Mouse (Mus musculus) embryonic stem cell, embryonic (primary cell): ENCODE measurements at regions not wholly inside any gene's neighbourhood (a gene's known extent, or its start where the extent isn't known, plus 50 kb on each side); places are given as distances from the start of the nearest gene placed in this dataset.

Experiments
- CTCF ChIA-PET, 4 experiments: fragments of 300-600 bp in 2 of 4; fragments of 350-600 bp in 2 of 4; sonication (Branson Sonifier 250); formaldehyde crosslinking; loops; one replicate each; lab custom pipeline; 2022; ENCODE audit warnings: inconsistent platforms in 2 of 4; lab: Charles Lee
- POLR2A ChIA-PET, 4 experiments: fragments of 300-600 bp in 2 of 4; fragments of 350-600 bp in 2 of 4; sonication (Branson Sonifier 250); formaldehyde crosslinking; loops; one replicate each; lab custom pipeline; 2022; ENCODE audit warnings: antibody characterized with exemption in 4 of 4, inconsistent platforms in 1 of 4; lab: Charles Lee

- POLR2A ChIA-PET, result interaction anchor here in 2 of 4 experiments (0.6 to 0.7 kb wide), 3 partner anchors 200 to 985 kb away, joined by 3 to 5 read pairs (median 4); no protein-coding TSS in a partner anchor
- CTCF ChIA-PET, result interaction anchor here in 1 of 4 experiments (0.7 kb wide), 1 partner anchor 16 kb away, joined by 7 read pairs; no protein-coding TSS in a partner anchor
Observed at GRCm38 (mm10) chr16:76442635-76443034, 69.0 kb upstream of the Nrip1 start.

DNA sequence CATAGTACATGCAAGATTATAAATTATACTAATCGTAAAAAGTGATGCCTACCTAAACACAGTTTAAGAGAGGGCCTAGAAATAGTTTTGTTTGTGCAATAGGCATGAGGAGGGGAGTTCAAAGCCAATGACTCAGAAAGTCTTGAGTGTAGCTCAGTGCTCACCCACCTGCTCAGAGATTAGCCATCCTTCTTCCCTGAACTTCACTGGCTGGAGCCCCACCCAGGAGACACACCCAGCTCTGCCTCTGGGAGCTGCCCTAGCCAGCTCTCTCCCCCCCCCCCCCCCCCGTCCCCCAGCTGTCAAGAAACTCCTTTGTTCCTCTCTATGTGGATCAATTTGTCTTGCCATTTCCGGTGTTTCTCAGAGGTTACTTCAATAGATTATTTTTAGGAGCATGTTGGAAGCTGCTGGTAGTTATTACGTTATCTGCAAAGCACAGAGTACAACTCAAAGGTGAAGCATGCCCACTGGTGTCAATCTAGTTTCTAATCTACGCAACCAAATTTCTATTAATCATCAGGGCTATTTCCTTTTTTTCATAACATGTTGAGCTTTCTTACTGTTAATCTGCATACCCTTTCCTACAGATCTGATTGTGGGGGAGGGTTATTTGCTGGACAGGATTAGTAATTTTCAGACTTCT, 68.3 kb upstream of the Nrip1 start:
- ChIA-PET CTCF (no interaction called here), POLR2A (interaction anchor here in 2 of 4 experiments (0.6 to 0.7 kb wide), 2 partner anchors 200 to 372 kb away, joined by 4 to 5 read pairs; no protein-coding TSS in a partner anchor)

DNA sequence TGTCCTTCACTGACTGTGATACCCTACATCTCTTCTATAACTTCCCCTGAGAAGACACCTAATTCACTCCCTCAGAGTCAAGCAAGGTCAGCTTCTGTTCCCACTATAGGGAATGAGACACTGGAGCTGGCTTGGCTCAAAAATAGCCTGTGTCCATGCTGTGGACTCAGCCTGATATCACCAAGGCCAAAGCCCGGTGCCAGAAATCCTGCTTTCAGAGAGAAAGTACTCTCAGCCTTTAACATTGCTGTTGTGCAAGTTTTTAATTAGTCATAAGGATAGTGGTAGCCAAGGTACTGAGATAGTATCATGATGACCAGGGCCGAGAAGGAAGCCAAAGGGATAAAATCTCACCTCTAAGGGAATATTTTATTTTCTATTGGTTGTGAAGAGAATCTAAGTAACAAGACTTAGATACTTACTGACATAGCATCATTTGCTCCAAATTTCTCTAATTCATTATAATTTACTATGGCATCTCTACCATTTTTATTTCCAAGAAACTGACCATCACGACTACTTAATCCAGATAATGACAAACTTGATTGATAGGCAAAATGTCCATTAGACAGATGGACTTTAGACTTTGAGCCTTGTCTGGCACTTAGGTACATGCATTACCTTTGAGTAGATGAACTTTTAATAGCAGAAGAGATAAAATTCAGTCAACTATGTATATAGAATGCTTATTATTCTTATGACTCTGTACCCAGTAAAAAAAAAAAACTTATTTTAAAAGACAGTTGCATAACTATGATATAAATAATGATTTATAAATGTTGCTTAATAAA, 64.7 kb upstream of the Nrip1 start:
- POLR2A ChIA-PET, result no interaction called here
- CTCF ChIA-PET, result no interaction called here

GRCm38 (mm10) chr16:76436290-76436689, 62.7 kb upstream of the Nrip1 start:
- CTCF ChIA-PET, result no interaction called here
- POLR2A ChIA-PET, result interaction anchor here in 1 of 4 experiments (0.5 to 0.7 kb wide), 2 partner anchors 114 to 174 kb away, joined by 4 to 5 read pairs; no protein-coding TSS in a partner anchor

- POLR2A ChIA-PET, result interaction anchor here in 1 of 4 experiments (1.4 kb wide), 1 partner anchor 60 kb away, joined by 4 read pairs; no protein-coding TSS in a partner anchor
- CTCF ChIA-PET, result interaction anchor here in 1 of 4 experiments (0.7 kb wide), 1 partner anchor 170 kb away, joined by 5 read pairs; no protein-coding TSS in a partner anchor
Observed at GRCm38 (mm10) chr16:76433076-76433825, 59.6 kb upstream of the Nrip1 start.

DNA sequence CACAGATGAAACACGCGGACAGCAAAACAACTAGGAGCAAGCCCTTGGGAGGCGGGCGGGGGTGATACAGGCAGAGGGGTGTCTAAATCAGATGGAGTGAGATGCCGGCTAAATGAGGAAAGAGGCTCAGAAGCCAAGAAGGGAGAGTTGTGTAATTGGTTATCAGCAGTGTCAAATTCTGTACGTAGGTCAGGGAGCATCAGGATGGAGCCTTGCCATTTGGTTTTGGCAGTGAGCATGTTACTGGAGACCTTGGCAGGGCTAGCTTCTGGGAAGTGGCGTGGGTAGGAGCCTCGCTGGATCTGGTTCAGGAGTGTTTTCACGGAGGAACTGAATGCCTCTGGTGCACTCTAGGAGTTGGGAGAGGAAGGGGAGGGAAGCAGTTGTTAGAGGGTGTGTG, 58.7 kb upstream of the Nrip1 start:
- ChIA-PET POLR2A (no interaction called here), CTCF (no interaction called here)

DNA sequence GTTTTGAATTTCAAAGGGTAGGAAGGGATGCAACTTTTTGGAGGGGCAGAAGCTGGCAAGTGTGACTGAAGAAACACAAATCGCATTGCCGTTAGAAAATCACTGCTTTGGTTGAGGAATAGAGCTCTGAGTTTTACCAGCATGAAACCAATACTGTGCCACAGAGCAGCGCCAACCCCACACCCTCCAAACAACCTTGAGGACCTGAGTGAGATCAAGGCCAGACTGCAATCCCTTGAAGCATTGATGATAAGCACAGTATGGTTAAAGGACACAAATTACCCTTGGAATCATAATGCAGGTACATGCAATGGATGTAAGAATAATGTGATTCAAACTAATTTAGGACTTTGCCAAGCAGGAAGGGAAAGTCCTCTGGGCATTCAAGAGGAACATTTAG, 55.5 kb upstream of the Nrip1 start:
- ChIA-PET POLR2A (no interaction called here), CTCF (no interaction called here)

GRCm38 (mm10) chr16:76423964-76424363, 50.3 kb upstream of the Nrip1 start:
- POLR2A ChIA-PET, result interaction anchor here in 1 of 4 experiments (0.6 kb wide), 1 partner anchor 59 kb away, joined by 3 read pairs; no protein-coding TSS in a partner anchor
- CTCF ChIA-PET, result interaction anchor here in 1 of 4 experiments (0.5 kb wide), 1 partner anchor 65 kb away, joined by 3 read pairs; no protein-coding TSS in a partner anchor
